ENCODE assay signal across 7 mouse cellular contexts in the genomic region with DNA sequence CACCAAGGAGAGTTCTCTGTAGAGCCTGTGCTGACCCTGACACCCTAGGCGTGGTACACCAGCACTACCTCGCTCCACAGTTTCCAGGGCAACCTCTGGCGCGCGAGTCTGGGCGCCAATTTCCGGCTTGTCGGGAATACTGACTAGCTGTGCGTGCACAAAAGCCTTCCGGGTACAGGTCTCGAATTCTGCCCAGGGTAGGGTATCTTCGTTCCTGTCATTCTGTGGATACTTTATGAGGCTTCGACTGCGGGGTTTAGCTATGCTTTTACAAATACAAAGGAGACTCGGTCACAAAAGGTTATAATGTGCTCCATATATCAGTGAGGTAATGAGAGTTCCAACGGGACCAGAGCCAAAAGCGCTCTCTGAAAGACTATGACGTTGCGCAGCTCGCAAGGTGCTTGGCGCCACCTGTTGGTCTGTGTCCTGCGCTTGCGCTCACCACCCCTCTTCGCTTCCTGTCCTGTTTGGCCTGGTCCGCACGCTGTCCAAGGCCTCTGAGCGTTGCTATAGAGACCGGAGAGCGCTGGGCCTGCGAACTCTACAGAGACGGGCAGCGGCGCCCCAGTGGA. TPM values are rescaled to one million over a fixed set of nuclear protein-coding genes. Genes with fewer than 3 reads are reported as not detected.
DNase-seq lines count a peak whose midpoint lies in the region; ATAC-seq lines count a peak whose summit lies in the region.

Gene 1700037C18Rik, minus strand, starts transcription at position 153 of the 575 bp plus-strand sequence.
Gene Cluap1, plus strand, starts transcription at position 265 of the 575 bp plus-strand sequence.

- peak within 1 kb of the TSS; percentile 57 for H3K4me3 ChIP-seq in intestine, embryonic 15.5 days (replicated peaks)
- H3K4me3 ChIP-seq in midbrain, embryonic 10.5 days: peak within 1 kb of the TSS; percentile 62

- peak; percentile 86 to 87 for DNase-seq in adrenal gland, adult 18-20 months (ENCODE audit: low spot score in 2 of 2)
- DNase-seq in embryo, embryonic 11 days: peak; percentile 96
- DNase-seq in gastrocnemius, postnatal 25 days: peak; percentile 90
- peak; percentile 96 to 97 for DNase-seq in left cerebral cortex, postnatal 25 days (ENCODE audit: low spot score in 2 of 2)
- DNase-seq in midbrain, embryonic 10.5 days (ENCODE audit: low spot score): peak; percentile 93
- DNase-seq in right cerebral cortex, postnatal 4 days: peak; percentile 92

- intact Hi-C loops in left cerebral cortex, postnatal 25 days (cut with DNase I): loop anchor here (2.0 kb wide), 2 partner anchors 24 to 94 kb away; partner anchors contain the start of genes Gm20695, Slx4 and Zfp597

- H3K27me3 ChIP-seq in intestine, embryonic 15.5 days (replicated peaks): no peaks in the 10 kb centered on the region
- H3K27me3 ChIP-seq in midbrain, embryonic 10.5 days (ENCODE audit: low read depth, poor library complexity, severe bottlenecking): no peaks in the 10 kb centered on the region

- H3K9ac ChIP-seq in intestine, embryonic 15.5 days: peak within 1 kb of the TSS; percentile 51

- H3K4me2 ChIP-seq in intestine, embryonic 15.5 days (replicated peaks): peak within 1 kb of the TSS; percentile 78

- 0 out of 2 replicates have a peak, but pooled peaks cover 3% of the 10 kb centered on the region for H3K4me1 ChIP-seq in intestine, embryonic 15.5 days (replicated peaks)
- peaks cover 25% of the 10 kb centered on the region for H3K4me1 ChIP-seq in midbrain, embryonic 10.5 days

- under 1% methylated on average over 33 of the region's 33 CpGs for WGBS in intestine, embryonic 15.5 days
- WGBS in midbrain, embryonic 10.5 days: under 1% methylated on average over 33 of the region's 33 CpGs

- peak; percentile 99 for ATAC-seq in intestine, embryonic 15.5 days

- peak within 1 kb of the TSS; percentile 52 for H3K27ac ChIP-seq in intestine, embryonic 15.5 days
- peak within 1 kb of the TSS; percentile 87 for H3K27ac ChIP-seq in midbrain, embryonic 10.5 days (replicated peaks)

- H3K9me3 ChIP-seq in intestine, embryonic 15.5 days: no peaks in the 10 kb centered on the region
- no peaks in the 10 kb centered on the region for H3K9me3 ChIP-seq in midbrain, embryonic 10.5 days (replicated peaks)

- H3K36me3 ChIP-seq in intestine, embryonic 15.5 days: peaks cover 14% of the 10 kb centered on the region; the same call in 1 of the 2 replicates
- peaks cover 49% of the 10 kb centered on the region for H3K36me3 ChIP-seq in midbrain, embryonic 10.5 days

RNA-seq across cellular contexts. Expression of gene 1700037C18Rik, which starts in this region (rescaled TPM):
- total RNA-seq in adrenal gland, adult 18-20 months (2021): 1 to 10 TPM; 3.7 to 3.8 TPM
- 1 to 10 TPM; 1.5 to 1.6 TPM for total RNA-seq in gastrocnemius, postnatal 25 days (2021)
- 5.0 and 6.2 TPM in 2 replicates for polyA plus RNA-seq in intestine, embryonic 15.5 days (2015; fragmentation: Nextera tagmentation; extraction: Ambion mirVana)
- total RNA-seq in left cerebral cortex, postnatal 25 days (2021): 10 to 100 TPM in 1 of 2 experiments, 1 to 10 TPM in 1; 4.9 to 11.0 TPM
- polyA plus RNA-seq in midbrain, embryonic 10.5 days (2016; fragmentation: Nextera tagmentation; extraction: Ambion mirVana): 5.0 and 8.5 TPM in 2 replicates

RNA-seq across cellular contexts. Expression of gene Cluap1, which starts in this region (rescaled TPM):
- 10 to 100 TPM; 12.0 to 16.4 TPM for total RNA-seq in adrenal gland, adult 18-20 months (2021)
- 1 to 10 TPM; 7.4 TPM for total RNA-seq in gastrocnemius, postnatal 25 days (2021)
- polyA plus RNA-seq in intestine, embryonic 15.5 days (2015; fragmentation: Nextera tagmentation; extraction: Ambion mirVana): 18.1 and 21.5 TPM in 2 replicates
- 10 to 100 TPM; 27.0 to 29.9 TPM for total RNA-seq in left cerebral cortex, postnatal 25 days (2021)
- polyA plus RNA-seq in midbrain, embryonic 10.5 days (2016; fragmentation: Nextera tagmentation; extraction: Ambion mirVana): 22.5 and 27.2 TPM in 2 replicates

Comparison
In these comparisons a context has a peak if more than half of its experiments do, and no peak if none do; other contexts are left out.
1. Peak in every context shown above with its lines: DNase-seq, ATAC-seq, H3K4me3 ChIP-seq and H3K27ac ChIP-seq.